Mouse (Mus musculus) monocyte, adult 2 months (primary cell): ENCODE data around the gene Kiz.
A peak's percentile ranks its signal among the peaks of the same experiment; 100 is the strongest.

Experiments used
- DNase-seq, 2 experiments: peaks; one replicate each; pipeline ENCODE4 v3.0.0; 2022; ENCODE audit warnings: low spot score in 2 of 2, low read depth in 1 of 2

The Kiz gene

GRCm38 (mm10) chr2:146856853-146857252, 1.2 kb downstream of the Kiz start:
- no peak for DNase-seq

GRCm38 (mm10) chr2:146865781-146866180, 10.1 kb downstream of the Kiz start:
- peak in 1 of 2 experiments; percentile 2 for DNase-seq

- no peak for DNase-seq
These were observed 15.9 kb downstream of the Kiz start for GRCm38 (mm10) chr2:146871300-146872269.

- DNase-seq = peak in 1 of 2 experiments; percentile 6
These were observed 17.0 kb downstream of the Kiz start for GRCm38 (mm10) chr2:146872697-146873096.

- DNase-seq = no peak
These were observed 18.3 kb downstream of the Kiz start for GRCm38 (mm10) chr2:146873881-146874441.

- DNase-seq = no peak
These were observed 21.9 kb downstream of the Kiz start for GRCm38 (mm10) chr2:146877423-146878098.

GRCm38 (mm10) chr2:146881623-146882022, 26.0 kb downstream of the Kiz start:
- no peak for DNase-seq

- DNase-seq = no peak
These were observed 28.7 kb downstream of the Kiz start for GRCm38 (mm10) chr2:146884291-146884855.

GRCm38 (mm10) chr2:146888786-146889414, 33.2 kb downstream of the Kiz start:
- DNase-seq = no peak

GRCm38 (mm10) chr2:146898977-146899376, 43.3 kb downstream of the Kiz start:
- DNase-seq = no peak

- no peak for DNase-seq
These were observed 60.4 kb downstream of the Kiz start for GRCm38 (mm10) chr2:146916085-146916484.

GRCm38 (mm10) chr2:146917770-146918169, 62.1 kb downstream of the Kiz start:
- DNase-seq = no peak

GRCm38 (mm10) chr2:146920375-146921160, 64.9 kb downstream of the Kiz start:
- DNase-seq = no peak

- no peak for DNase-seq
These were observed 69.6 kb downstream of the Kiz start for GRCm38 (mm10) chr2:146925296-146925695.

- no peak for DNase-seq
These were observed 70.2 kb downstream of the Kiz start for GRCm38 (mm10) chr2:146925846-146926245.

GRCm38 (mm10) chr2:146948223-146948776, 92.6 kb downstream of the Kiz start:
- no peak for DNase-seq

GRCm38 (mm10) chr2:146956366-146956765, 100.7 kb downstream of the Kiz start:
- no peak for DNase-seq

- no peak for DNase-seq
These were observed 102.8 kb downstream of the Kiz start for GRCm38 (mm10) chr2:146958398-146958911.

GRCm38 (mm10) chr2:146958951-146959821, 103.5 kb downstream of the Kiz start:
- DNase-seq = peak; percentile 14 to 49
